Mouse (Mus musculus): Measurements from ENCODE around the gene Slc22a30. TPM values are rescaled to one million over a fixed set of nuclear protein-coding genes. Genes with fewer than 3 reads are reported as not detected.
"Not testable (repeated sequence)": the region's sequence is repeated elsewhere in the genome, so short reads cannot be mapped to it uniquely, and the experiment has no call there.

The Slc22a30 gene
- polyA plus RNA-seq (2012; rRNA removed) (not detected in 2 replicates), polyA plus RNA-seq (2014; fragmentation: Nextera tagmentation; extraction: Ambion mirVana) (not detected in 2 replicates)

GRCm38 (mm10) chr19:8405011-8405410 lies at the start of gene Slc22a30:
TSS of gene Slc22a30 (minus strand) at chr19:8405111.
- not testable (repeated sequence) for H3K9ac ChIP-seq (replicated peaks); H3K4me2 ChIP-seq (ENCODE audit: low read depth); H3K4me1 ChIP-seq (replicated peaks; ENCODE audit: control insufficient read depth in 2 of 2, insufficient read depth in 2 of 2, low read length in 1 of 2); H3K27me3 ChIP-seq (ENCODE audit: control insufficient read depth, insufficient read depth, low read length); DNase-seq (ENCODE audit: low read depth in 3 of 3, low spot score in 3 of 3); H3K4me3 ChIP-seq (ENCODE audit: insufficient read depth in 1 of 2, low read depth in 2 of 2, low read length in 2 of 2); ATAC-seq (ENCODE audit: insufficient read depth); H3K27ac ChIP-seq; H3K36me3 ChIP-seq (replicated peaks; ENCODE audit: control insufficient read depth, insufficient read depth, low read depth); H3K9me3 ChIP-seq (ENCODE audit: control insufficient read depth, low read length)
- 57% methylated on average over 1 of the region's 2 CpGs for WGBS (ENCODE audit: insufficient replicate concordance)

- no peaks in the 10 kb centered on the region for H3K27me3 ChIP-seq (ENCODE audit: control insufficient read depth, insufficient read depth, low read length)
- TF ChIP-seq CTCF (IDR thresholded peaks at IDR 0.05; ENCODE audit: low read depth) (no peak), EP300 (IDR thresholded peaks at IDR 0.05; ENCODE audit: low read depth) (no peak)
- H3K4me1 ChIP-seq (replicated peaks; ENCODE audit: control insufficient read depth in 2 of 2, insufficient read depth in 2 of 2, low read length in 1 of 2), result no peaks in the 10 kb centered on the region
- WGBS (ENCODE audit: insufficient replicate concordance), result 34% methylated on average over 2 of the region's 2 CpGs
- H3K36me3 ChIP-seq (replicated peaks; ENCODE audit: control insufficient read depth, insufficient read depth, low read depth), result no peaks in the 10 kb centered on the region
- DNase-seq (ENCODE audit: low read depth in 3 of 3, low spot score in 3 of 3) (no peak), ATAC-seq (ENCODE audit: insufficient read depth) (no peak)
- no peak overlapping the region for H3K27ac ChIP-seq
- H3K9ac ChIP-seq (replicated peaks), result no peak overlapping the region
- no peak overlapping the region for H3K4me3 ChIP-seq (ENCODE audit: insufficient read depth in 1 of 2, low read depth in 2 of 2, low read length in 2 of 2)
- H3K4me2 ChIP-seq (ENCODE audit: low read depth), result no peak overlapping the region
- no peaks in the 10 kb centered on the region for H3K9me3 ChIP-seq (ENCODE audit: control insufficient read depth, low read length)
These were observed 43.4 kb upstream of the Slc22a30 start for GRCm38 (mm10) chr19:8448321-8448720.

DNA sequence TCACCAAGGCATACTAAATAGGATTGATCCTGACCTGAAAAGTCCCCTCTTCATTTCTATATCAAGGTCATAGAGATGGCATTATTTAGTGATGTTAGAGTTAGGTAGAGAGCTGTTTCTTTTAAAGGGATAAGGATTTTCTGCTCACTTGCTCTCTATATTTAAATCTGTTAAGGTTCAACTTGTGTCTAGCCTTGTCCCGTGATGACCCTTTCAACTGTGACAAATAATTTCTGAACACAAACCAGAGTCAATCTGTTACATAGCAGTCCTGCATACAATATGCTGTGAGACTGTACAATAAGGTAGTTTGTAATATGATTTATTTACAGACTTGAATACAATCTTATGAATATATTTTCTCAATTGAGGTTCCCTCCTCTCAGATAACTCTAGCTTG lies 42.6 kb upstream of the Slc22a30 start:
- WGBS (ENCODE audit: insufficient replicate concordance), result 44% methylated on average over 1 of the region's 1 CpGs
- Histone ChIP-seq H3K4me1 (replicated peaks; ENCODE audit: control insufficient read depth in 2 of 2, insufficient read depth in 2 of 2, low read length in 1 of 2) (no peaks in the 10 kb centered on the region), H3K9me3 (ENCODE audit: control insufficient read depth, low read length) (no peaks in the 10 kb centered on the region), H3K27me3 (ENCODE audit: control insufficient read depth, insufficient read depth, low read length) (no peaks in the 10 kb centered on the region), H3K36me3 (replicated peaks; ENCODE audit: control insufficient read depth, insufficient read depth, low read depth) (no peaks in the 10 kb centered on the region), H3K4me2 (ENCODE audit: low read depth) (no peak overlapping the region), H3K9ac (replicated peaks) (no peak overlapping the region), H3K4me3 (ENCODE audit: insufficient read depth in 1 of 2, low read depth in 2 of 2, low read length in 2 of 2) (no peak overlapping the region), H3K27ac (no peak overlapping the region)
- ATAC-seq (ENCODE audit: insufficient read depth) (no peak), DNase-seq (ENCODE audit: low read depth in 3 of 3, low spot score in 3 of 3) (no peak)
- no peak for TF ChIP-seq EP300 (IDR thresholded peaks at IDR 0.05; ENCODE audit: low read depth)
- no peak for TF ChIP-seq CTCF (IDR thresholded peaks at IDR 0.05; ENCODE audit: low read depth)

DNA sequence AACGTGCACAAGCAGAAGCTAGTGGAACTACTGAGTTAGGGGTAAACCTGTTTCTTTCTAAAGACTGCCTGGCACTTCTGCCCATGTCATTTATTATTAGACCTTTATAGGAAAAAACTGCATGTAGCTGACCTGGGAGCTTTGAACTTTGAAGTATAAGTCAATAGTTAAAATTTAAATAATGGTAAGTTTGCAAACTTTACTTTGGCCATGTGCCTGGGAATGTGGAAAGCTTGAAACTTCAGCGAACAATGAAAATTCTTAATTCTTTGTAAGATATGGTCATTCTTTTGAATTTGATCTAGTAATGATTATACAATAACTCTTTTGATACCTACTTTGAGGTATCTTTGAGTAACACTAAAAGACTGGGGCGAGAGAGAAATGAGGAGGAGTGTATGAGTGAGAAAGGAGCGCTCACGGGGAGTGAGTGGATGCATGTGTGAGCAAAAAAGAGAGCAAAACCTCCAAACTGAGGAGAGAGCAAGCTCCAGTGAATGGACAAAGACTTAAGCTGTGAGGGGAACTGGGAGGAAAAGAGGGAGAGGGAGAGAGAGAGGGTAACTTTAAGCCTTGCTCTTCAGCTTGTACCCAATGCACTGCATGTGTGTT lies 26.2 kb upstream of the Slc22a30 start:
- Histone ChIP-seq H3K36me3 (replicated peaks; ENCODE audit: control insufficient read depth, insufficient read depth, low read depth) (no peaks in the 10 kb centered on the region), H3K4me1 (replicated peaks; ENCODE audit: control insufficient read depth in 2 of 2, insufficient read depth in 2 of 2, low read length in 1 of 2) (no peaks in the 10 kb centered on the region), H3K27me3 (ENCODE audit: control insufficient read depth, insufficient read depth, low read length) (no peaks in the 10 kb centered on the region), H3K4me2 (ENCODE audit: low read depth) (no peak overlapping the region), H3K9ac (replicated peaks) (no peak overlapping the region), H3K27ac (no peak overlapping the region), H3K4me3 (ENCODE audit: insufficient read depth in 1 of 2, low read depth in 2 of 2, low read length in 2 of 2) (no peak overlapping the region), H3K9me3 (ENCODE audit: control insufficient read depth, low read length) (no peaks in the 10 kb centered on the region)
- WGBS (ENCODE audit: insufficient replicate concordance), result 66% methylated on average over 5 of the region's 5 CpGs
- ATAC-seq (ENCODE audit: insufficient read depth) (no peak), DNase-seq (ENCODE audit: low read depth in 3 of 3, low spot score in 3 of 3) (no peak)
- no peak for TF ChIP-seq EP300 (IDR thresholded peaks at IDR 0.05; ENCODE audit: low read depth)
- no peak for TF ChIP-seq CTCF (IDR thresholded peaks at IDR 0.05; ENCODE audit: low read depth)

DNA sequence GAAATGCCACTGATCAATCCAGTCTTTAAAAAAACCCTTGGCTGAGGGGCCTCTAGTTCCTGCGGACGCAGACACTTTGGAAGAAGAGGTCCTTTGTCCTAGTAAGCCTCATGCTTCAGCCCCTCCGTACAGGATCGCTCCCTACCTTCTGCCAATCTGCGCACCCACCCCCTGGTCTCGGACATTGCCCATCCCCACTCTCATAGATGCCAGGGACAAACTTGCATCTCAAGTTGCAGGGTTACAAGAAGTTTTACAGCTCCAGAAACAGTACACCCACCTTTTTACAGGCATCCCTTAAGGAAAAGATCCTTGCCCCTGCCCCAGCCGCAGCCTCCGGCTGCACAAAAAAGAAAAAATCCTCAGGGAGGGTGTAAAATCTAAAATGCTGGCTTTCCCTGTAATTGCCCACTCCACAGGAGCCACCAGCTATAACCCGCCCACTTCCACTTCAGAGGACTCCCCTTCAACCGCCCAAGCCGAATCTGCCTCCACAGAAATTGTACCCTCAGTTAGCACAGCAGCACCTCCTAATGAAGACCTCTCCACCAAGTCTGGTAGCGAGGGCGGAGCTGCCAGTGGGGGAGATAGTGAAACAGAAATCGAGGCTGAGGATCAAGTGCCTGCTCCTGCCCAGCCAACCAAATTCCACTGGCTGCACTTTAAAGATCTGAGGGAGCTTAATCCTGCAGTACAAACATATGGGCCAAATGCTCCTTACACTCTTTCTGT lies 2.5 kb upstream of the Slc22a30 start:
- H3K36me3 ChIP-seq (replicated peaks; ENCODE audit: control insufficient read depth, insufficient read depth, low read depth); ATAC-seq (ENCODE audit: insufficient read depth); DNase-seq (ENCODE audit: low read depth in 3 of 3, low spot score in 3 of 3); H3K4me2 ChIP-seq (ENCODE audit: low read depth); H3K27me3 ChIP-seq (ENCODE audit: control insufficient read depth, insufficient read depth, low read length); H3K4me3 ChIP-seq (ENCODE audit: insufficient read depth in 1 of 2, low read depth in 2 of 2, low read length in 2 of 2); H3K9ac ChIP-seq (replicated peaks); H3K9me3 ChIP-seq (ENCODE audit: control insufficient read depth, low read length); H3K27ac ChIP-seq; H3K4me1 ChIP-seq (replicated peaks; ENCODE audit: control insufficient read depth in 2 of 2, insufficient read depth in 2 of 2, low read length in 1 of 2): not testable (repeated sequence)
- WGBS (ENCODE audit: insufficient replicate concordance), result 50% methylated on average over 14 of the region's 14 CpGs

Other genes starting within 250 kb of the Slc22a30 start
- 0.03 TPM in 1 of 2 replicates, not detected in the other for gene Slc22a29, start 186.2 kb downstream of the Slc22a30 start, polyA plus RNA-seq (2012; rRNA removed)
- gene Slc22a29, start 186.2 kb downstream of the Slc22a30 start, polyA plus RNA-seq (2014; fragmentation: Nextera tagmentation; extraction: Ambion mirVana), result 0.06 and 0.22 TPM in 2 replicates
- 1.5 TPM in 2 replicates for gene Slc22a8, start 186.1 kb upstream of the Slc22a30 start, polyA plus RNA-seq (2012; rRNA removed)
- gene Slc22a8, start 186.1 kb upstream of the Slc22a30 start, polyA plus RNA-seq (2014; fragmentation: Nextera tagmentation; extraction: Ambion mirVana), result 1.6 and 2.9 TPM in 2 replicates
- gene Slc22a6, start 212.9 kb upstream of the Slc22a30 start, polyA plus RNA-seq (2012; rRNA removed), result 0.01 TPM in 1 of 2 replicates, not detected in the other
- not detected in 2 replicates for gene Slc22a6, start 212.9 kb upstream of the Slc22a30 start, polyA plus RNA-seq (2014; fragmentation: Nextera tagmentation; extraction: Ambion mirVana)